ENCODE assay signal across 8 mouse cellular contexts in the genomic region with DNA sequence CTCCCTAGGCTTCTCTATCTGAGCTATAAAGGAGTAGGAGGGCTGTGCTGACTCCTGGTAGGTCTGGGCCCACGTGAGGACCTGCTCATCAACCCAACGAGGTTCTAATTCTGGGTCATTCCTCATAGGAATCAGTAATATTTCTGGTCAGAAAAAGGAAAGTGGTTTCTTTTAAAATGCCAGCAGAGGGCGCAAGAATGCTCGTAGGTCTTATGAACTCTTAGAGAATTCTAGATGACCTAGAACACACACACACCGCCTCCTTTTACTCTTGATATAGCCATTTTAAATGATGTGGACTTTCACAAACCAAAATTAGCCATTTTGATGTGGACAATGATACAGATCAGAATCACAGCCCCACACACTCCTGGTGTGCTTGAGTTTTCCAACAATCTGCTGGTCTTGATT. TPM values are rescaled to one million over a fixed set of nuclear protein-coding genes. Genes with fewer than 3 reads are reported as not detected.
DNase-seq lines count a peak whose midpoint lies in the region; ATAC-seq lines count a peak whose summit lies in the region.

No protein-coding gene starts in this region.

- H3K4me1 ChIP-seq in heart, embryonic 10.5 days = peaks cover 31% of the 10 kb centered on the region
- peaks cover 29% of the 10 kb centered on the region for H3K4me1 ChIP-seq in limb, embryonic 10.5 days
- H3K4me1 ChIP-seq in midbrain, embryonic 15.5 days = peaks cover 30% of the 10 kb centered on the region

- H3K9me3 ChIP-seq in heart, embryonic 10.5 days = no peaks in the 10 kb centered on the region
- no peaks in the 10 kb centered on the region for H3K9me3 ChIP-seq in limb, embryonic 10.5 days (replicated peaks)
- H3K9me3 ChIP-seq in midbrain, embryonic 15.5 days = no peaks in the 10 kb centered on the region

- peak; percentile 63 for DNase-seq in adrenal gland, postnatal 10 days
- no peak for DNase-seq in adrenal gland, adult 18-20 months (ENCODE audit: low spot score in 2 of 2)
- peak; percentile 87 for DNase-seq in 3T3-L1 (ENCODE audit: low read depth, low spot score)
- DNase-seq in cerebellum, adult 8-10 months = peak; percentile 61
- DNase-seq in heart, embryonic 10.5 days (ENCODE audit: low spot score) = no peak
- DNase-seq in limb, embryonic 10.5 days (ENCODE audit: low spot score) = peak; percentile 37
- DNase-seq in frontal cortex, postnatal 14 days (ENCODE audit: low spot score in 2 of 2) = no peak

- H3K27me3 ChIP-seq in heart, embryonic 10.5 days (ENCODE audit: insufficient read depth, poor library complexity, severe bottlenecking) = no peaks in the 10 kb centered on the region
- no peaks in the 10 kb centered on the region for H3K27me3 ChIP-seq in limb, embryonic 10.5 days (ENCODE audit: low read depth, poor library complexity, severe bottlenecking)
- H3K27me3 ChIP-seq in midbrain, embryonic 15.5 days (replicated peaks) = no peaks in the 10 kb centered on the region

- no peak for ATAC-seq in midbrain, embryonic 15.5 days (replicated peaks)

- WGBS in heart, embryonic 10.5 days = 7% methylated on average over 5 of the region's 5 CpGs
- WGBS in limb, embryonic 10.5 days = 12% methylated on average over 5 of the region's 5 CpGs
- 1% methylated on average over 5 of the region's 5 CpGs for WGBS in midbrain, embryonic 15.5 days

- peak overlapping the region; percentile 85; the same call in 1 of the 2 replicates for H3K4me2 ChIP-seq in midbrain, embryonic 15.5 days

- H3K4me3 ChIP-seq in heart, embryonic 10.5 days = peak overlapping the region; percentile 25; the same call in 1 of the 2 replicates
- no peak overlapping the region for H3K4me3 ChIP-seq in limb, embryonic 10.5 days
- H3K4me3 ChIP-seq in midbrain, embryonic 15.5 days = no peak overlapping the region

- no peaks in the 10 kb centered on the region for H3K36me3 ChIP-seq in heart, embryonic 10.5 days
- no peaks in the 10 kb centered on the region for H3K36me3 ChIP-seq in limb, embryonic 10.5 days
- H3K36me3 ChIP-seq in midbrain, embryonic 15.5 days (replicated peaks) = no peaks in the 10 kb centered on the region

- no peak overlapping the region for H3K9ac ChIP-seq in midbrain, embryonic 15.5 days

- no peak overlapping the region for H3K27ac ChIP-seq in heart, embryonic 10.5 days
- no peak overlapping the region for H3K27ac ChIP-seq in limb, embryonic 10.5 days
- no peak overlapping the region for H3K27ac ChIP-seq in midbrain, embryonic 15.5 days

RNA-seq across cellular contexts. Expression of gene Scd3, which starts 42.7 kb away (rescaled TPM):
- total RNA-seq in adrenal gland, postnatal 10 days (2021) = under 1 TPM in 1 of 2 experiments, not detected in 1; 0.21 TPM
- total RNA-seq in adrenal gland, adult 18-20 months (2021) = under 1 TPM in 1 of 2 experiments, not detected in 1; 0.22 TPM
- polyA plus RNA-seq in heart, embryonic 10.5 days (2016; fragmentation: Nextera tagmentation; extraction: Ambion mirVana) = 0.15 and 0.64 TPM in 2 replicates
- 0.41 TPM in 1 of 2 replicates, not detected in the other for polyA plus RNA-seq in limb, embryonic 10.5 days (2016; fragmentation: Nextera tagmentation; extraction: Ambion mirVana)
- 5.7 TPM in 2 replicates for polyA plus RNA-seq in midbrain, embryonic 15.5 days (2015; fragmentation: Nextera tagmentation; extraction: Ambion mirVana)

RNA-seq across cellular contexts. Expression of gene Scd2, which starts 47.7 kb away (rescaled TPM):
- total RNA-seq in adrenal gland, postnatal 10 days (2021) = 100 to 1,000 TPM; 226 to 239 TPM
- 100 to 1,000 TPM; 836 to 847 TPM for total RNA-seq in adrenal gland, adult 18-20 months (2021)
- polyA plus RNA-seq in heart, embryonic 10.5 days (2016; fragmentation: Nextera tagmentation; extraction: Ambion mirVana) = 195 and 207 TPM in 2 replicates
- 324 and 335 TPM in 2 replicates for polyA plus RNA-seq in limb, embryonic 10.5 days (2016; fragmentation: Nextera tagmentation; extraction: Ambion mirVana)
- 251 and 253 TPM in 2 replicates for polyA plus RNA-seq in midbrain, embryonic 15.5 days (2015; fragmentation: Nextera tagmentation; extraction: Ambion mirVana)

RNA-seq across cellular contexts. Expression of gene Pkd2l1, which starts 53.5 kb away (rescaled TPM):
- total RNA-seq in adrenal gland, postnatal 10 days (2021) = not detected
- not detected for total RNA-seq in adrenal gland, adult 18-20 months (2021)
- not detected in 2 replicates for polyA plus RNA-seq in heart, embryonic 10.5 days (2016; fragmentation: Nextera tagmentation; extraction: Ambion mirVana)
- polyA plus RNA-seq in limb, embryonic 10.5 days (2016; fragmentation: Nextera tagmentation; extraction: Ambion mirVana) = not detected in 2 replicates
- polyA plus RNA-seq in midbrain, embryonic 15.5 days (2015; fragmentation: Nextera tagmentation; extraction: Ambion mirVana) = 0.06 TPM in 2 replicates

Comparison
In these comparisons a context has a peak if more than half of its experiments do, and no peak if none do; other contexts are left out.
1. DNase-seq: peak in adrenal gland, postnatal 10 days (single experiment), 3T3-L1 (single experiment), cerebellum, adult 8-10 months (single experiment) and limb, embryonic 10.5 days (single experiment); none in adrenal gland, adult 18-20 months (0 of 2), heart, embryonic 10.5 days (single experiment) and frontal cortex, postnatal 14 days (0 of 2).